In genomic region chr10:9092237-9092885, GRCm38 (mm10) we compare ENCODE assay signal across 8 mouse cellular contexts.
DNase-seq lines count a peak whose midpoint lies in the region; ATAC-seq and TF ChIP-seq lines count a peak whose summit lies in the region.

No protein-coding gene starts in this region.

- DNase-seq in retina, postnatal 1 day = peak; percentile 16
- no peak for DNase-seq in retina, embryonic 14.5 days (ENCODE audit: low spot score)
- DNase-seq in lung, postnatal 0 days (ENCODE audit: low spot score) = peak; percentile 44

- no peak overlapping the region for H3K4me2 ChIP-seq in forebrain, embryonic 13.5 days
- no peak overlapping the region for H3K4me2 ChIP-seq in forebrain, embryonic 12.5 days
- H3K4me2 ChIP-seq in heart, embryonic 14.5 days (ENCODE audit: low read length) = peak overlapping the region; percentile 29
- no peak overlapping the region for H3K4me2 ChIP-seq in lung, postnatal 0 days (replicated peaks; ENCODE audit: low read depth, low read length)
- H3K4me2 ChIP-seq in intestine, embryonic 16.5 days (ENCODE audit: low read depth, low read length) = no peak overlapping the region

- H3K4me3 ChIP-seq in forebrain, embryonic 13.5 days = no peak overlapping the region
- H3K4me3 ChIP-seq in forebrain, embryonic 12.5 days (replicated peaks) = no peak overlapping the region
- no peak overlapping the region for H3K4me3 ChIP-seq in heart, embryonic 14.5 days (ENCODE audit: control insufficient read depth in 1 of 2, insufficient read depth in 1 of 2, low read depth in 1 of 2, low read length in 2 of 2)
- H3K4me3 ChIP-seq in lung, postnatal 0 days (ENCODE audit: low read depth, low read length) = no peak overlapping the region
- no peak overlapping the region for H3K4me3 ChIP-seq in intestine, embryonic 16.5 days (ENCODE audit: low read length)

- H3K36me3 ChIP-seq in forebrain, embryonic 13.5 days (ENCODE audit: poor library complexity, severe bottlenecking) = no peaks in the 10 kb centered on the region
- H3K36me3 ChIP-seq in forebrain, embryonic 12.5 days (replicated peaks) = no peaks in the 10 kb centered on the region
- no peaks in the 10 kb centered on the region for H3K36me3 ChIP-seq in heart, embryonic 14.5 days (ENCODE audit: control insufficient read depth, insufficient read depth, low read length)
- H3K36me3 ChIP-seq in lung, postnatal 0 days (ENCODE audit: insufficient read depth, low read length) = no peaks in the 10 kb centered on the region
- H3K36me3 ChIP-seq in intestine, embryonic 16.5 days (ENCODE audit: control insufficient read depth, insufficient read depth, low read length) = no peaks in the 10 kb centered on the region

- no peak overlapping the region for H3K27ac ChIP-seq in forebrain, embryonic 13.5 days
- no peak overlapping the region for H3K27ac ChIP-seq in forebrain, embryonic 12.5 days
- peak overlapping the region; percentile 63 to 73 for H3K27ac ChIP-seq in heart, embryonic 14.5 days (replicated peaks in 1 of 2; ENCODE audit: control insufficient read depth in 1 of 2, insufficient read depth in 1 of 2, low read depth in 2 of 2, low read length in 2 of 2)
- no peak overlapping the region for H3K27ac ChIP-seq in lung, postnatal 0 days (ENCODE audit: low read length)
- H3K27ac ChIP-seq in intestine, embryonic 16.5 days (ENCODE audit: low read length) = no peak overlapping the region

- H3K9me3 ChIP-seq in forebrain, embryonic 13.5 days (replicated peaks) = no peaks in the 10 kb centered on the region
- H3K9me3 ChIP-seq in forebrain, embryonic 12.5 days = no peaks in the 10 kb centered on the region
- no peaks in the 10 kb centered on the region for H3K9me3 ChIP-seq in heart, embryonic 14.5 days (ENCODE audit: control insufficient read depth, low read length)
- H3K9me3 ChIP-seq in lung, postnatal 0 days (ENCODE audit: low read length) = no peaks in the 10 kb centered on the region
- H3K9me3 ChIP-seq in intestine, embryonic 16.5 days (ENCODE audit: control insufficient read depth, low read length) = no peaks in the 10 kb centered on the region

- WGBS in forebrain, embryonic 13.5 days = 49% methylated on average over 10 of the region's 10 CpGs
- WGBS in forebrain, embryonic 12.5 days = 71% methylated on average over 10 of the region's 10 CpGs
- 11% methylated on average over 10 of the region's 10 CpGs for whole genome bisulfite sequencing in heart, embryonic 14.5 days
- 31% methylated on average over 10 of the region's 10 CpGs for WGBS in lung, postnatal 0 days
- WGBS in intestine, embryonic 16.5 days = 43% methylated on average over 10 of the region's 10 CpGs

- no peaks in the 10 kb centered on the region for H3K27me3 ChIP-seq in forebrain, embryonic 13.5 days
- no peaks in the 10 kb centered on the region for H3K27me3 ChIP-seq in forebrain, embryonic 12.5 days
- H3K27me3 ChIP-seq in heart, embryonic 14.5 days (ENCODE audit: control insufficient read depth, insufficient read depth, low read length) = no peaks in the 10 kb centered on the region
- H3K27me3 ChIP-seq in lung, postnatal 0 days (replicated peaks; ENCODE audit: insufficient read depth, low read length) = no peaks in the 10 kb centered on the region
- no peaks in the 10 kb centered on the region for H3K27me3 ChIP-seq in intestine, embryonic 16.5 days (replicated peaks; ENCODE audit: control insufficient read depth, insufficient read depth, low read length)

- H3K9ac ChIP-seq in forebrain, embryonic 13.5 days = no peak overlapping the region
- no peak overlapping the region for H3K9ac ChIP-seq in forebrain, embryonic 12.5 days
- H3K9ac ChIP-seq in heart, embryonic 14.5 days (ENCODE audit: low read length) = 0 out of 2 replicates have a peak overlapping the region, but pooled peaks have one; percentile 27
- no peak overlapping the region for H3K9ac ChIP-seq in lung, postnatal 0 days (replicated peaks; ENCODE audit: low read depth)
- no peak overlapping the region for H3K9ac ChIP-seq in intestine, embryonic 16.5 days (ENCODE audit: low read depth, low read length)

- TF ChIP-seq CTCF in lung, postnatal 0 days (IDR thresholded peaks at IDR 0.05) = no peak

- no peak for TF ChIP-seq EP300 in lung, postnatal 0 days (IDR thresholded peaks at IDR 0.05)

- peaks cover 7% of the 10 kb centered on the region for H3K4me1 ChIP-seq in forebrain, embryonic 13.5 days
- H3K4me1 ChIP-seq in forebrain, embryonic 12.5 days = peaks cover 3% of the 10 kb centered on the region; the same call in 1 of the 2 replicates
- peaks cover 4 to 5% of the 10 kb centered on the region in 2 experiments for H3K4me1 ChIP-seq in heart, embryonic 14.5 days (ENCODE audit: control insufficient read depth in 2 of 2, insufficient read depth in 2 of 2, low read length in 2 of 2)
- no peaks in the 10 kb centered on the region for H3K4me1 ChIP-seq in lung, postnatal 0 days (ENCODE audit: insufficient read depth, low read depth, low read length)
- no peaks in the 10 kb centered on the region for H3K4me1 ChIP-seq in intestine, embryonic 16.5 days (ENCODE audit: control insufficient read depth, insufficient read depth, low read length)

- peak; percentile 89 for ATAC-seq in forebrain, embryonic 13.5 days
- ATAC-seq in forebrain, embryonic 12.5 days (ENCODE audit: low FRiP score) = no peak
- peak; percentile 88 for ATAC-seq in heart, embryonic 14.5 days (ENCODE audit: insufficient number of reproducible peaks, insufficient read depth, low FRiP score, low read depth)
- no peak for ATAC-seq in lung, postnatal 0 days
- ATAC-seq in granulocyte monocyte progenitor cell, adult 5-6 weeks (replicated peaks; ENCODE audit: poor library complexity, severe bottlenecking) = no peak
- no peak for ATAC-seq in intestine, embryonic 16.5 days

Comparison
In these comparisons a context has a peak if more than half of its experiments do, and no peak if none do; other contexts are left out.
1. ATAC-seq: peak in forebrain, embryonic 13.5 days (single experiment) and heart, embryonic 14.5 days (single experiment); none in forebrain, embryonic 12.5 days (single experiment), lung, postnatal 0 days (single experiment), granulocyte monocyte progenitor cell, adult 5-6 weeks (single experiment) and intestine, embryonic 16.5 days (single experiment).
2. H3K27ac ChIP-seq: peak in heart, embryonic 14.5 days (2 of 2); none in forebrain, embryonic 13.5 days (single experiment), forebrain, embryonic 12.5 days (single experiment), lung, postnatal 0 days (single experiment) and intestine, embryonic 16.5 days (single experiment).